Mouse (Mus musculus) forebrain, embryonic 15.5 days (tissue): ENCODE data around the gene Apold1. TPM values are rescaled to one million over a fixed set of nuclear protein-coding genes. Genes with fewer than 3 reads are reported as not detected.

Experiments
- polyA plus RNA-seq: library from polyadenylated mRNA; unstranded; fragments of >200 nt; fragmentation: Nextera tagmentation; extraction: Ambion mirVana; gene quantifications from 2 replicates; pipeline ENCODE4 v1.2.1, GENCODE M21; 2015

The Apold1 gene
- polyA plus RNA-seq, 1 experiment from 2014 or later: 3.5 TPM

Other genes with a start within 250 kb of the Apold1 start
- gene Dusp16, start 189.1 kb upstream of the Apold1 start, polyA plus RNA-seq: 8.5 and 10.3 TPM in 2 replicates
- gene Crebl2, start 151.6 kb upstream of the Apold1 start, polyA plus RNA-seq: 3.8 and 3.9 TPM in 2 replicates
- 47.7 and 48.1 TPM in 2 replicates for gene Gpr19, start 83.1 kb upstream of the Apold1 start, polyA plus RNA-seq
- 52.4 and 55.1 TPM in 2 replicates for gene Cdkn1b, start 61.3 kb upstream of the Apold1 start, polyA plus RNA-seq
- 89.0 and 91.8 TPM in 2 replicates for gene Ddx47, start 29.9 kb downstream of the Apold1 start, polyA plus RNA-seq
- 0.28 and 0.42 TPM in 2 replicates for gene Gprc5a, start 83.9 kb downstream of the Apold1 start, polyA plus RNA-seq
- gene Gprc5d, start 136.6 kb downstream of the Apold1 start, polyA plus RNA-seq: not detected in 2 replicates
- gene Fam234b, start 216.3 kb downstream of the Apold1 start, polyA plus RNA-seq: 83.1 and 86.7 TPM in 2 replicates
- gene Hebp1, start 216.3 kb downstream of the Apold1 start, polyA plus RNA-seq: 2.6 and 2.8 TPM in 2 replicates